Mouse (Mus musculus) embryo, embryonic 11.5 days (tissue): ENCODE data around the gene Ccdc33.

Experiments used
- DNase-seq: peaks from one replicate; pipeline ENCODE4 v3.0.0-alpha.2; 2012; ENCODE audit warnings: low read depth, low spot score

Gene Ccdc33

GRCm38 (mm10) chr9:57980570-57980969 lies 138.1 kb downstream of the Ccdc33 start:
- DNase-seq, result no peak

GRCm38 (mm10) chr9:57978858-57979257 lies 139.8 kb downstream of the Ccdc33 start:
- no peak for DNase-seq
